Mouse (Mus musculus) left cerebral cortex, adult 11 months (tissue): Measurements from ENCODE around the gene Zzz3.
"Not testable (repeated sequence)": the region's sequence is repeated elsewhere in the genome, so short reads cannot be mapped to it uniquely, and the experiment has no call there.

Experiments
- DNase-seq: peaks from one replicate; pipeline ENCODE4 v3.0.0; 2022; ENCODE audit warnings: low spot score

The Zzz3 gene

DNA sequence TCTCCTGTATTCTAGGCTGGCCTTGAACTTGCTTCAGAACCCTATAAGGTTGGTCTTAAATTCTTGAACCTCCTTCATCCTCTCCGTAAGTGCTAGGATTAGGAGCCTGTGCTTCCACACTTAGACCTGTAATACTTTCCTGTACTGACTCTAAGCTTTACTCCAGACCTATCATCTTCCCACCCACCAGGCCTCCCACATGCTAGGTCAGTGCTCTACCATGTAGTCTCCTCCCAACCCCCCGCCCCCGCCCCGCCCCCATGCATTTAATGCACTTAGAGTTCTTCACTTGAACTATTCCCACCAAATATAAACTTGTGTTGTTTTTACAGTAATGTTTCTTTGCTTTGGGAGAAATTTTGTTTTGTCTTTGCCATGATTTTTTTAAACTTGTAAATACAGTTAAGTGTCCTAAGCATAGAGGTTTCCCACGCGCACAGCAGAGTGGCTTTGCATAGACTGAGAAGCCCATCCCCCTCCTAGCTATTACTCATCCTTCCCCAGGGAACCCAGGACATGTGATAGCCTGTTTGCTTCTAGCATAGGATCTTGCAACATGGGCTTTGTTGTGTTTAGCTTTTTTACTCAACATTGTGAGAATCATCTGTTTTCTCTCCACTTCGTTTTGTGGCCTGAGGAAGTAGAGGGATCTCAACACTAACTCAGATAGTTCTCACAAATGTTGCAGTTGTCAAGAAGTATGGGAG is 6.8 kb downstream of the Zzz3 start:
- peak; percentile 25 for DNase-seq

DNA sequence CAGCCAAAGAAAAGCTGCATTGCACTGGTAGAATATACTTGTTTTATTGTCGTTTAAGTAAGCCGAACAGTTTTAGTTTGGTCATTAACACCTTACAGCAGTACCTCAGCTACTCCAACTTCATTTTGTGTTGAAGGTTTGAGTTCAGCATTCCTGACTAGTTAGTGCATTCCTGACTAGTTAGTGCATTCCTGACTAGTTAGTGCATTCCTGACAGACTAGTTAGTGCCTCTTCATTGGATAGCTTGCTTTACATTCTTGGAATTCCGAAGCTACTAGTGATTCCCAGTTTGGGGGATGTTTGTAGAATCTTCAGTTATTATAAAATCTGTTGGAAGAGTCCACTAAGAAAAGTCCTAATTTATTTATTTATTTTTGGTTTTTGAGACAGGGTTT is 7.4 kb downstream of the Zzz3 start:
- DNase-seq, result no peak

- no peak for DNase-seq
Measured at GRCm38 (mm10) chr3:152403827-152404226, 8.6 kb downstream of the Zzz3 start.

- DNase-seq, result no peak
Measured at GRCm38 (mm10) chr3:152405420-152405819, 10.1 kb downstream of the Zzz3 start.

DNA sequence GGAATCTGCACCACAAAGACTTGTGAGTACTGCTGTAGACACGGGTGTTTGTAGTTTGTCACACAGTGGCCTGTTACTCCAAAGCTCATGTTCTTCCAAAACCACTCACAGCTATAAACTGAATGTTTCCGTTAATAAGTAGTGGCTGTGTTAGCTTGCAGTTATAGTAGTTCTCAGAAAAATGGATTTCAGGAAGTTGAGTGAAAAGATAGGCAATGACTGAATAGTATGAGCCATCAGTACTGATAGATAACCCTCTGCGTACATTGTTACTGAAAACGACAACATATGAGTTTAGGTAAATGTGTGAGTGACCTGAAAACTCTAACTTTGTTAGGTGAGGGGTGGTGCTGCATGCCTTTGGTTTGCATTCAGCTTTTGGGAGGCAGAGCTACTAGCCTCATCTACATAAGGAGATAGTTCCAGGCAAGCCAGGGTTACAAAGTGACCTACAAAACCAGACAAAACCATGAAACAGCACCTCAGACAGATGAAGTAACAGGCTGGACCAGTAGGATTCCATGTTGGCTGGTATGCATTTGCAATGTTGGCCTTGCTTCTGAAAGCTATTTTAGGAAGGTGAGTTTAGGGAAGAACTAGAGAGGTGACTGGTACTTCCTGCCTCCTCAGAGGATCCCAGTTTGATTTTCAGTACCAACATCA is 10.8 kb downstream of the Zzz3 start:
- DNase-seq, result no peak

GRCm38 (mm10) chr3:152410980-152411551 is 15.8 kb downstream of the Zzz3 start:
- no peak for DNase-seq

DNA sequence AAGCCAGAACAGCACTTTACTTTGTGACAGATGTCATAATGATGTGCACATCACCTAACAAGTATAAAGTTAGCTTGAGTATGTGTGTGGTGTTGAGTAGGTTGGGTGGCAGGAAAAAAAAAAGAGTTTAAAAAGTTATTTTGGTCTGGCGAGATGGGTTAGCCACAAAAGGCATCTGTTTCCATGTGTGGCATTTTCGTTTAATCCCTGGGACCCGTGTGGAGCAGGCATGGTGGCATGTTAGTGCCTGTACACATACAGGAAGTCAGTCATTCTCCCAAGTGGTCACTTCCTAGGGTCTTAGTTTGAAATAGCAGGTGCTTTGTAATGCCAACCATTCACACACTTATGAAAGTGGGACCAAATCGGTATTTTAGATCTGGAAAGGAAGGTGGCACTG is 17.1 kb downstream of the Zzz3 start:
- DNase-seq, result no peak

GRCm38 (mm10) chr3:152428925-152429324 is 33.7 kb downstream of the Zzz3 start:
- no peak for DNase-seq

GRCm38 (mm10) chr3:152432677-152433076 is 37.4 kb downstream of the Zzz3 start:
- no peak for DNase-seq

DNA sequence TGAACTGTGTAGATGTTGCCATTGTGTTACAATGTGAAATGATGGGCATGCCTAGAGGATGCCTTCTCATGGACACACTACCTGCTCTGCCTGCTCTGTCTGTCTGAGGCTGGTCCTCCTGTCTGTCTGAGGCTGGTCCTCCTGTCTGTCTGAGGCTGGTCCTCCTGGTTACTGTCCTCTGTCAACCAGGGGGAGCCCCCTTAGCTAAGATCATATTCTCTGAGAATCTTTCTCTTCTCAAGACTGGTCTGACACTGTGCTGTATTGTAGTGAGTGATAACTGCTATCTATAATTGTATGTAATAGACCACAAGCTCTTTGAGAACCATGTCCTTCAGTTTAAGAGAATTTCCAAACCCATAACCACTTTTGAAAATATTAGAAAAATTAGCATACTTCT is 40.3 kb downstream of the Zzz3 start:
- DNase-seq, result no peak

- DNase-seq, result no peak
Measured at GRCm38 (mm10) chr3:152438068-152438467, 42.8 kb downstream of the Zzz3 start.

DNA sequence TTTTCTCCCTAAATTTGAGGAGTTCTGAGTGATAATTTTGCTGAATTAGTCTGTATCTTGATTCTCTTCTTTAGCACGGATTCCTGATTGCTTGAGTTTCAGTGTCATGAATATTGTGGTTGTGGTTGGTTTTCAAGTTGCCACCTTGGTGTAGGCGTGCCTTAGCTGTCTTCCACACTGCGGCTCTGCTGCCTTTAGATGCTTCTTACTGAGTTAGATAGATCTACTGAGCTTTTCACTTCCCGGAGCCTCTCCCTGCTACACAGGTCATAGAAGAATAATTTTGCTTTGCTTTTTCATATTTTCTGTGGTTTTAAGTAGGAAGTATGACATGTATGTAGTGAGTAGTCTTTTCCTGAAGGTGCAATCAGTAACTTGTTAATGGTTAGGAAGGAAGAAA is 47.5 kb downstream of the Zzz3 start:
- no peak for DNase-seq

DNA sequence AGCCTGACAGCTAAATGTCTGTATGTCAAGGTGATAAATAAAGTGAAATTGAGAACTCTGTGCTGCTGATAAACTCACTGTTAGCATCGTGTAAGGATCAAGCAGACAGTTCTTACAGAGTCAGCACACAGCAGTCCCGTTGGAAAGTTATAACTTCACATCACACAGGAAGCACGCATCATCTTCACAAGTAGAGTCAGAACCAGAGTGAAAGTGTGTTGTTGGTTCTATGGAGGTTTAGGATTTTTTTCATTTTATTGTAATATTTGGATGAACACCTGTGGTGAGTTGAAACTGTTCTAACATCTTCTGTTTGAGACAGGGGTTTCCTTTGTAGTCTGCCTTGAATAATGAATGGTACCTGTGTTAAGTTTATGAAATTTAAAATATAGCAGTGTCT is 48.8 kb downstream of the Zzz3 start:
- no peak for DNase-seq

DNA sequence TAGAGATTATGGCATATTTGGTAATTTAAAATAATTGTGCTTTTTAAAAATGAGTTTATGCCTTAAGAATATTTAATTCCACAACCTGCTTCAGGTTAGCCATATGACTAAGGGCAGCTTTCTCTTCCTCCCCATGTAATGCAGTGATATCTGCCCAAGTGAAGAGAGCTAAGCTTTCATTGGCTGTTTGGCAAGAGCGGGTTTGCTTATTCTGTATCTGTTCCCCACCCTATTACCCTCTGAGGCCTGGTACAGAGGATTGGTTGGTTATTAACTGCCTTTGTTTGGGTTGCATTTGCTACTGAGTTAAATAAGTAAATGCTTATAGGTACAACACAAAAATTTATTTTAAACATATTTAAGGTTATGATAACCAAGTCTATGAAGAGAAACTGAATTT is 51.7 kb downstream of the Zzz3 start:
- no peak for DNase-seq

- no peak for DNase-seq
Measured at GRCm38 (mm10) chr3:152453163-152453562, 57.9 kb downstream of the Zzz3 start.

DNA sequence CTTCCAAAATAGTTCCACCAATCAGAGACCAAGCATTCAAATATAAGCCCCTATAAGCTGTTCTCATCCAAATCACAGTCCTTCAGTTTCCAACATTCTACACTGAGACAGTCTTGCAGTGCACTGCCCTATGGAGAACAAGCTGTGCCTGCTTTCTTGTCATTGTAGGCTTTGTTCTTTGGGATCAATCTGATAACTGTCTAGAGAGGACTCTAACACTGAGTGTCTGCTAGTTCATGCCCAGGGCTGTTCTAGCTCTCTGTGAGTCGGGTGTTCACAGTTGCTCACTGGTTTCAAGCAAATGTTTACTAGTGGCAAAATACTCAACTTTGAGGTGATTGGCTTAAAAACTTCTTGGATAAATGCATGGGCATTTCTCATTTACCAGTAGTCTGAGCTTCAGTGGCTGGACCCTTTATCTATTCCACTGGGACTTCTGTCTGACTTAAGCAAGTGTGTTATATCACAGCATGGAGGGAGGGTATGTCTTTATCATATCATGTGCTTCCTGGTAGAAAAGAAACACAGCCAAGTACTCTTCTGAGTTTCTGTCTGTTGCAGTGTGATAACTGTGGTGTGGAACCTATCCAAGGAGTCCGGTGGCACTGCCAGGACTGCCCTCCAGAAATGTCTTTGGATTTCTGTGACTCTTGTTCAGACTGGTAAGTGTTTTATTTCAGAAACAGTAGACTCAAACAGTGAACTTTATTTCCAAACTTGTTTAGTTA is 62.2 kb downstream of the Zzz3 start:
- DNase-seq, result no peak

DNA sequence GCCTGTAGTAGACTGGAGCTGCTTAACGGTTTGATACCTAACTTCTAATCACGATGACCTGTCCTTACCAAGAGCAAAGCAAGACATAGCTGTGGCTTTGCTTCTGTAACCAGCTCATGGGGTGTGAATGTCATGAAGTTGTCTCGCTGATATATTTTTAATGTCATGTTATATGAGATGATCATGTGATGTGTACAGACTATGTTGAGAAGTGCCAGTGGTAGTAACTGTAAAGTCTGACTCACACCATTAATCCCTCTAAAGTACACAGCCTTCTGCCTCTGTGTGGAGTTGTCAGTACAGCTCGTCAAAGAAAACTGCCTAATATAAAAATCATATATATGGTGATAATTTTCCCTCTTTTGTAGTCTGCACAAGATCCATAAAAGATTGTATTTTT is 63.6 kb downstream of the Zzz3 start:
- not testable (repeated sequence) for DNase-seq

GRCm38 (mm10) chr3:152460802-152461201 is 65.5 kb downstream of the Zzz3 start:
- no peak for DNase-seq

- peak; percentile 22 for DNase-seq
Measured at GRCm38 (mm10) chr3:152462038-152462547, 66.8 kb downstream of the Zzz3 start.

DNA sequence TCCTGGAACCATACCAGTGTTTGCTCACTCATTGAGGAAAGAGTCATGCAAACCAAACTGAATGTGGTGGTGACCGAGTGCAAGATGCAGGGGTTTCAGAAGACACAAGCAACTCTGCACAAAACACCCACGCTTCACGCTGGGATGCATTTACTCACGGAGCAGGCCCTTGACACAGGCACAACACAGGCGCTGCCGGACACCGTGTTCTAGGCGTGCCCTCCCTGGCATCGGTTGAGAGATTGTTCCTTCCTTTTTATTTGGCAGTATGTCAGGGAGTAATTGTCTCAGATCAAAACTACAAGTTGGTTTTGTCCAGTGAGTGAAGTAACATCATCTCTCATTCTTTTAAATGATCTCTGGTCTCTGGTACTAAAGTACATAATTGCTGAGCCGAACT is 67.6 kb downstream of the Zzz3 start:
- no peak for DNase-seq

- DNase-seq, result no peak
Measured at GRCm38 (mm10) chr3:152464462-152464861, 69.2 kb downstream of the Zzz3 start.

GRCm38 (mm10) chr3:152465338-152465737 is 70.1 kb downstream of the Zzz3 start:
- no peak for DNase-seq

- no peak for DNase-seq
Measured at GRCm38 (mm10) chr3:152466849-152467248, 71.6 kb downstream of the Zzz3 start.
